Mouse (Mus musculus): ENCODE data around the gene Ttn. TPM values are rescaled to one million over a fixed set of nuclear protein-coding genes. Genes with fewer than 3 reads are reported as not detected.
A peak's percentile ranks its signal among the peaks of the same experiment; 100 is the strongest.

Ttn gene
- polyA plus RNA-seq, 1 experiment, result 24.2 TPM

GRCm38 (mm10) chr2:76901476-76902086 is 80.8 kb downstream of the Ttn start:
- H3K79me2 ChIP-seq (ENCODE audit: control insufficient read depth, insufficient read depth), result no peaks in the 10 kb centered on the region

GRCm38 (mm10) chr2:76899886-76900285 is 82.5 kb downstream of the Ttn start:
- no peaks in the 10 kb centered on the region for H3K27me3 ChIP-seq (ENCODE audit: control insufficient read depth, insufficient read depth, insufficient read length)
- peaks cover 55% of the 10 kb centered on the region for H3K36me3 ChIP-seq (ENCODE audit: control insufficient read depth, insufficient read depth)
- no peak overlapping the region for H3K4me2 ChIP-seq (ENCODE audit: low read depth)
- TF ChIP-seq USF1 (IDR thresholded peaks at IDR 0.05; ENCODE audit: low read depth) (no peak), POLR2AphosphoS2 (IDR thresholded peaks at IDR 0.05; ENCODE audit: insufficient read length, low read depth) (peak; percentile 55), POLR2A (IDR thresholded peaks at IDR 0.05; ENCODE audit: insufficient read length, low read depth) (peak; percentile 16), TCF12 (IDR thresholded peaks at IDR 0.05; ENCODE audit: insufficient read depth, poor library complexity, severe bottlenecking) (no peak), E2F4 (IDR thresholded peaks at IDR 0.05; ENCODE audit: insufficient read depth) (no peak), SRF (IDR thresholded peaks at IDR 0.05; ENCODE audit: control insufficient read depth, insufficient read length, low read depth) (no peak), REST (IDR thresholded peaks at IDR 0.05; ENCODE audit: insufficient read depth, insufficient read length) (no peak)
- no peaks in the 10 kb centered on the region for H3K79me2 ChIP-seq (ENCODE audit: control insufficient read depth, insufficient read depth)
- H3ac ChIP-seq (ENCODE audit: control insufficient read depth, insufficient read length), result no peak overlapping the region
- no peak overlapping the region for H3K4me3 ChIP-seq

More at GRCm38 (mm10) chr2:76901476-76902086, 80.8 kb downstream of the Ttn start:
- peak; percentile 67 for TF ChIP-seq POLR2AphosphoS2 (IDR thresholded peaks at IDR 0.05; ENCODE audit: insufficient read length, low read depth)
- TF ChIP-seq TCF3 (IDR thresholded peaks at IDR 0.05; ENCODE audit: insufficient read length, low read depth), result no peak
- TF ChIP-seq MYOG (IDR thresholded peaks at IDR 0.05; ENCODE audit: control insufficient read depth in 1 of 3, insufficient read depth in 1 of 3, insufficient read length in 2 of 3, low read depth in 2 of 3), result peak in 1 of 3 experiments; percentile 5
- TF ChIP-seq SRF (IDR thresholded peaks at IDR 0.05; ENCODE audit: control insufficient read depth, insufficient read length, low read depth), result no peak
- peak; percentile 25 for TF ChIP-seq POLR2A (IDR thresholded peaks at IDR 0.05; ENCODE audit: insufficient read length, low read depth)
- TF ChIP-seq MYOD1 (IDR thresholded peaks at IDR 0.05; ENCODE audit: control insufficient read depth in 1 of 3, insufficient read length in 2 of 3, low read depth in 2 of 3), result peak in 1 of 3 experiments; percentile 50
- H3ac ChIP-seq (ENCODE audit: control insufficient read depth, insufficient read length), result no peak overlapping the region
- peaks cover 45% of the 10 kb centered on the region for H3K36me3 ChIP-seq (ENCODE audit: control insufficient read depth, insufficient read depth)
- H3K27me3 ChIP-seq (ENCODE audit: control insufficient read depth, insufficient read depth, insufficient read length), result no peaks in the 10 kb centered on the region
- no peak overlapping the region for H3K4me2 ChIP-seq (ENCODE audit: low read depth)
- H3K4me3 ChIP-seq, result no peak overlapping the region

GRCm38 (mm10) chr2:76896990-76897389 is 85.4 kb downstream of the Ttn start:
- H3K4me3 ChIP-seq, result no peak overlapping the region
- peaks cover 58% of the 10 kb centered on the region for H3K36me3 ChIP-seq (ENCODE audit: control insufficient read depth, insufficient read depth)
- TF ChIP-seq POLR2AphosphoS2 (IDR thresholded peaks at IDR 0.05; ENCODE audit: insufficient read length, low read depth) (peak; percentile 56), MYOG (IDR thresholded peaks at IDR 0.05; ENCODE audit: control insufficient read depth in 1 of 3, insufficient read depth in 1 of 3, insufficient read length in 2 of 3, low read depth in 2 of 3) (no peak)

GRCm38 (mm10) chr2:76895327-76895726 is 87.0 kb downstream of the Ttn start:
- no peaks in the 10 kb centered on the region for H3K79me2 ChIP-seq (ENCODE audit: control insufficient read depth, insufficient read depth)
- H3K4me3 ChIP-seq, result no peak overlapping the region
- H3K4me2 ChIP-seq (ENCODE audit: low read depth), result no peak overlapping the region
- H3K36me3 ChIP-seq (ENCODE audit: control insufficient read depth, insufficient read depth), result peaks cover 59% of the 10 kb centered on the region
- no peak overlapping the region for H3ac ChIP-seq (ENCODE audit: control insufficient read depth, insufficient read length)
- no peak for TF ChIP-seq CEBPB (IDR thresholded peaks at IDR 0.05; ENCODE audit: insufficient read depth, poor library complexity, severe bottlenecking)
- TF ChIP-seq POLR2AphosphoS2 (IDR thresholded peaks at IDR 0.05; ENCODE audit: insufficient read length, low read depth), result peak; percentile 81
- H3K27me3 ChIP-seq (ENCODE audit: control insufficient read depth, insufficient read depth, insufficient read length), result no peaks in the 10 kb centered on the region

More at GRCm38 (mm10) chr2:76896990-76897389, 85.4 kb downstream of the Ttn start:
- no peak overlapping the region for H3ac ChIP-seq (ENCODE audit: control insufficient read depth, insufficient read length)
- no peak overlapping the region for H3K4me2 ChIP-seq (ENCODE audit: low read depth)
- no peaks in the 10 kb centered on the region for H3K79me2 ChIP-seq (ENCODE audit: control insufficient read depth, insufficient read depth)
- no peaks in the 10 kb centered on the region for H3K27me3 ChIP-seq (ENCODE audit: control insufficient read depth, insufficient read depth, insufficient read length)

- no peaks in the 10 kb centered on the region for H3K79me2 ChIP-seq (ENCODE audit: control insufficient read depth, insufficient read depth)
- peaks cover 67% of the 10 kb centered on the region for H3K36me3 ChIP-seq (ENCODE audit: control insufficient read depth, insufficient read depth)
- no peaks in the 10 kb centered on the region for H3K27me3 ChIP-seq (ENCODE audit: control insufficient read depth, insufficient read depth, insufficient read length)
- no peak overlapping the region for H3ac ChIP-seq (ENCODE audit: control insufficient read depth, insufficient read length)
- no peak overlapping the region for H3K4me2 ChIP-seq (ENCODE audit: low read depth)
- TF ChIP-seq USF1 (IDR thresholded peaks at IDR 0.05; ENCODE audit: low read depth), result no peak
- peak; percentile 87 for TF ChIP-seq POLR2AphosphoS2 (IDR thresholded peaks at IDR 0.05; ENCODE audit: insufficient read length, low read depth)
- no peak for TF ChIP-seq SRF (IDR thresholded peaks at IDR 0.05; ENCODE audit: control insufficient read depth, insufficient read length, low read depth)
- TF ChIP-seq TCF12 (IDR thresholded peaks at IDR 0.05; ENCODE audit: insufficient read depth, poor library complexity, severe bottlenecking), result no peak
- TF ChIP-seq POLR2A (IDR thresholded peaks at IDR 0.05; ENCODE audit: insufficient read length, low read depth), result peak; percentile 55
- H3K4me3 ChIP-seq, result no peak overlapping the region
These were observed 93.6 kb downstream of the Ttn start for GRCm38 (mm10) chr2:76888721-76889120.

- Histone ChIP-seq H3K79me2 (ENCODE audit: control insufficient read depth, insufficient read depth) (no peaks in the 10 kb centered on the region), H3K4me3 (no peak overlapping the region), H3ac (ENCODE audit: control insufficient read depth, insufficient read length) (no peak overlapping the region), H3K4me2 (ENCODE audit: low read depth) (no peak overlapping the region), H3K36me3 (ENCODE audit: control insufficient read depth, insufficient read depth) (peaks cover 53% of the 10 kb centered on the region), H3K27me3 (ENCODE audit: control insufficient read depth, insufficient read depth, insufficient read length) (no peaks in the 10 kb centered on the region)
- TF ChIP-seq POLR2AphosphoS2 (IDR thresholded peaks at IDR 0.05; ENCODE audit: insufficient read length, low read depth), result peak; percentile 58
- TF ChIP-seq SRF (IDR thresholded peaks at IDR 0.05; ENCODE audit: control insufficient read depth, insufficient read length, low read depth), result no peak
- TF ChIP-seq TCF12 (IDR thresholded peaks at IDR 0.05; ENCODE audit: insufficient read depth, poor library complexity, severe bottlenecking), result no peak
- TF ChIP-seq MYOD1 (IDR thresholded peaks at IDR 0.05; ENCODE audit: control insufficient read depth in 1 of 3, insufficient read length in 2 of 3, low read depth in 2 of 3), result no peak
- no peak for TF ChIP-seq CEBPB (IDR thresholded peaks at IDR 0.05; ENCODE audit: insufficient read depth, poor library complexity, severe bottlenecking)
These were observed 96.5 kb downstream of the Ttn start for GRCm38 (mm10) chr2:76885855-76886254.
